Mouse (Mus musculus) CD4-positive, CD25-positive, alpha-beta regulatory T cell, adult 2 months (primary cell): ENCODE data around the gene Mios.
A peak's percentile ranks its signal among the peaks of the same experiment; 100 is the strongest.

Source experiments
- DNase-seq: peaks from one replicate; pipeline ENCODE4 v3.0.0-alpha.2; 2012; ENCODE audit warnings: low read depth, low spot score

The Mios gene

DNA sequence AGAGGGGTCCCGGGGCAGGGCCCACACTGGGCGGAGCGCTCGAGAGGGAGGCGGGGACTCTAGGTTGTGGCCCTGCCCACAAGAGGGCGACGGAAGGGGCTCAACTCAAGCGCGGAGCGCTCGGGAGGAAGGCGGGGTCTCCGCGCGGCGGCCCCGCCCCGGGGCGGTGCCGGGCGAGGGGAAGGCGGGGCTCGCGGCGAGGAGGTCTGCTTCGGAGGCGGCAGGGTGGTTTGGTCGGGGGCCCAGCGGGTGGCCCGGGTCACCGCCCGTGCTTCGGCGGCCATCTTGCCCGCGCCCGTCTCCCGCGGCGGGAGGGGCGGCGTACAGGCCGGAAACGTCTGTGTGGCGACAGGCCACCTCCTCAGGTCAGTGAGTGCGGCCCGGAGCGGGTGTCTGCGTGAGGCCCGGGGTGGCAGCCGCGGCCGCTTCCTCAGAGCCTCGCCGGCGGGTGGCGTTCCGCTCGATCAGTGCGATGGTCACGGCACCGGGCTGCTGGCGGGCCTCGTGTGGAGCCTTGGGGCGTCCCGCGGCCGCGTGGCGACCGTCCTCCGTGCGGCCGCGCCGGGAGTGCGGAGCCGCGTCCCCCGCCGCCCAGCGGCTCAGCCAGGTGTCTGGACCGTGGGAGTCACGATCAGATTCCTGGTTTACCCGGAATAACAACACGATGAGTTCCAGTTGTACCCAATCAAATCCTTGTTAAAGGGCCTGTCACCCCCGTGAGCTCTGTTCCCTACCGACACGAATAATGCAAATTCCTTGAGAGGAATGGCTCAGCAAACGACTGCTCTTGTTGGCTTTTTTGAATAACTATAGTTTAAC is at the start of gene Mios:
TSS of gene Mios (plus strand) at position 176 of the 819 bp plus-strand sequence.
- peak; percentile 94 for DNase-seq

DNA sequence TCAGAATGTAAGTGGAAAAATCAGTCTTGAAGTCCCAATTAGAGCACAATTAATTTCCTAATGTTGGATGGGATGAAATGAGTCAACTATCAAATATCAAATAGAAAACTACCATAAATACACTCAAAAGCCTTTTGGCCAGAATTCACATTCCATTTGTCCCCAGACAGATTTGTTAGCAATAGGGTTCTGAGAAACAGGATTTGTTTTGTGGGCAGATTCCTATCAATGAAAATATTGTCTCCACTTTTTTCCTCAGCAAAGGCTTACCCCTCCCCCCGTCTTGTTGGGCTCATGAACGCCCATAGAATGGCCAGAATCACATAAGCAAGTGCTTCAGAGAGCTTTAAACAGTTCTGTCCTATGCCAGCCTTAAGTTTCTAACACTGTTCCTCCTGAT is 49.0 kb upstream of the Mios start:
- DNase-seq, result no peak

DNA sequence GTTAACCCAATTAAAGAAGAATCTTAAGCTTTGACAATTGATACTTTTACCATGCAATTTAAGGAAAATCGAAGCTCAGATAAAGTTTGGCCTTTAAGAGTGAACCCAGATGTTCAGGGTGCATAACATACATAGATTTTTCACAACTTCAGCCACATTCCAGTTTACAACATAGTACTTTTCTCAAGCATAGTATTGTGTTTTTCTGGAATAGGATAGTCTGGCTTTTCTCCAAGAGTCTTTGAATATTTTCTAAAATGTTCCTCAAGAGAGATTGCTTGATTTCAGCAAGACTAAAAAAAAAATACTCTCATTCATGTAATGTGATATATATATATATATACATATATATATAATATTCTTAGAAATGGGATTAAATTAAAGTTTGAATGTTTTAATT is 44.3 kb upstream of the Mios start:
- no peak for DNase-seq

DNA sequence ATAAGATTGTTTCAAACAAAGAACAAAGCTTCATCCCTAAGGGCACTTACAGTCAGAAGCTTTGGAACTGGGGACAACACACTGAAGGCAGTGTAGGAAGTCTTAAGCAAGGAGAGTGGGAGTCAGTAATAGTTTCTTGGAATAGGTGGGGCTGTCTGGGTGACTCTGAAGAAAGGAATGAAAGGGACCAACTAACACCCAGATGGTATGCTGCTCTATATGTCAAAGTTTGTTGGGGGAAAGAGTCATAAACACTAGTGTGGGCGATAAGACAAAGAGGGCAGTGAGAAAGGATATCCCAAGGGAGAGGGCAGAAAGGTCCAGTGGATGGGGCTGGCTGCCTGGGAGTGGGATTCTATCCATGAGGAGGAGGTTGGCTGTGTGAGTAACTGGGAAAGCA is 36.9 kb upstream of the Mios start:
- no peak for DNase-seq

DNA sequence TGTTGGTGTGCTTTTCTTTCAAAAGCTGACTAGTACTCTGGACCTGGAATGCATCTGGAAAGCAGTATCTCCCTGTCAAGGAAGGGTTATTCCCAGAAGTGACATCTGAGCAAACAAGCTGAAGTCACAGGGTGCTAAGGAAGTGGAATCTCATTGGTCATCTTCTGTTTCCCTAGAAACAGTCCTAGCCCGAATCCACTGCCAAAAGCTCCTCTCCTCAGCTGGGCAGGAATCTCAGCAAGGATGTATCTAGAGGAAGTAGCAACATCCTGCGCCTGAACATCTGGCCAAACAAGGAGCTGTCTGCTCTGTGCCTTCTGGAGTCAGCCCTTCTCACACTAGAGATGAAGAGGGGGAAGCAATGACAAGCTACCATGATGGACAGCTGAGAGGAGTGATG is 35.0 kb upstream of the Mios start:
- DNase-seq, result no peak

DNA sequence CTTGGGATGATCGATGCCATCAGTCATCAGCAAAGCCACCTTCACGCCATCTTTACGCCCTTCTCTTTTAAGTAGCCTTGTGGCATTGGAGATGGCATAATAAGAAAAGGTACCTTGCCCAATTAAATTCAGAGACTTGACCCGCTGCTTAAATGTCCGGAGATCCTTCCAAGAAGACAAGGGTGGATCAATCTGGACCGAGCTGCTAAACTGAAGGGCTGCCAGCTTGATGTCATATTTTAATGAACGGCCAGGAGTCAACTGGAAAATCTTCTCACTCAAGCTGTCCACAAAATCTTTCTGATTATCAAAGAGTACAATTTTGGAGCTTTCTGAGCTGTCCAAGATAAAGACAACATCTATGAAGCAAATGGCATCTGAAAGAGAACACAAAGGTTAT is 33.7 kb upstream of the Mios start:
- DNase-seq, result no peak

DNA sequence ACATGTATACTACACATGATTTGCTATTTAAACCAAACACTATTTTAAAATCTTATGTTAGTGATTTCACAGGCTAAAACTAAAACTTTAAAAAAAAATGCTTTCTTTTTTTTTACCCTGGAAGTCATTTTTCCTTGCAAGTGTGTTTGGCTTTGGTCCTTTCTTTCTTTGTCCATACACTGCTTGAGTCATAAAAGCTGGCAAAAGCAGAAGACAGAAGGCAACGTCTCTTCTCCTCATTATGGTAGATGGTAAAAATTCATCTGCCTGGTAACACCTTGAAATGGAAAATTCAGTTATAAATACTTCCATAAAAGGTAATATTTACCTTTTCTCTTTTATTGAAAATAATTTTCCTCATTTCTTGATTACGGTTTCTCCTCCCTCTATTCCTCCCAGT is 32.9 kb upstream of the Mios start:
- DNase-seq, result no peak

DNA sequence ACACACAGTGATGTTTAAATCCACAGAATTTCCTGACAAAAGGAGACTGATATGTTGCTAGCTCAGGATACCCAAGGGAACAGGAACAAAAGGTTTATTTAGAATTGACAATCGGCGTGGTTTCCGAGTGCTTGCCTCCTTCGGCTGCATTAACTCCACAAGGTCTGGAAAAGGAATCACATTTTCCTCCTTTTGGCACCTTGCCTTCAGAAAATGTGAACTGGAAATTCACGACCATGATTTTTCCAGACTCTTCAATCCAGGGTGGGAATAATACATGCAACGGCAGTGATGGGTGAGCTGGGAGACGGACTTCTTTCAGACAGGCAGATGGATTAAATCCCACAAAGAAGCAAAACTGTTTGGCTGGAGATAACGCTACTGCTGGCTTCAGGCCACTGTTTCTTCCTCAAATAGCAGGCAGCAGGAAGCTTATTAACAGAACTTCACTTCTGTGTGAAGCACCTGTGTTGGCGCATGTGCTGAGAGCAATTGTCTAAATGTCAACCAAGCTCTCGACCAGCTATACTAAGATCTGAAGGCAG is 30.6 kb upstream of the Mios start:
- no peak for DNase-seq

DNA sequence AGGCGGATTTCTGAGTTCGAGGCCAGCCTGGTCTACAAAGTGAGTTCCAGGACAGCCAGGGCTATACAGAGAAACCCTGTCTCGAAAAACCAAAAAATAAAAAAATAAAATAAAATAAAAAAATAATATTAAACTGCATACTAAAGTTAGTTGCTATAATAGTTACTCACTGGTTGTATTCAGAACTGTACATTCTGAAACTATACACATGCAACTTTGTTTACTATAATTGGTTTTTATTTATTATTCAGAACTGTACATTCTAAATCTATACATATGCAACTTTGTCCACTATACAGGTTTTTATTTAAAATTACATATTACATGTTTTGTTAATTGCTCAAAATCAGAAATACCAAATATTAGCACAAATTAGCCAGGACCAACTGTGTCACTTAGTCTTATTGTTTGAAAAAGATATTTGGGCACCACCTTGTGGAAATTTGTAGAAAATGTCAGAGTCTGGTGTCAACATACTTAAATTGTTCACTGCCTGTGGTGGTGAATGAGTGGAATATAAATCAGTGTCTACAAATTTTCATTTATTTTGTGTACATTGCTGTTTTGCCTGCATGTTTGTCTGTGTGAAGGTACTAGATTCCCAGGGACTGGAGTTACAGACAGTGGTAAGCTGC is 20.3 kb upstream of the Mios start:
- no peak for DNase-seq

DNA sequence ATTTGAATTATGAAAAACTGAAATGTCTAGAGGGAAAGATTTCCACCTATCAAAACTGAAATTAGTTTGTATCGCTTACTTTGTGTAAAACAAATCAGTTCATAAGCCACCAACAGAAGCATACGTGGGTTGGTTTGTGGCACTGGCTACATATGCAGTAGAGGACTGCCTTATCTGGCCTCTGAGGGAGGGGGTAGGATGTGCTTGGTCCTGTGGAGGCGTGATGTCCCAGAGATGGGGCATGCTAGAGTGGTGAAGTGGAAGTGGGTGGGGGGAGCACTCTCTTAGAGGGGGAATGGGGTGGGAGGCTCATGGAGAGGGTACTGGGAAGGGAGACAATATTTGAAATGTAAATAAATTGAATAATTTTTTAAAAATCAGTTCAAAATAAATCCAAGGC is 19.1 kb upstream of the Mios start:
- DNase-seq, result no peak

DNA sequence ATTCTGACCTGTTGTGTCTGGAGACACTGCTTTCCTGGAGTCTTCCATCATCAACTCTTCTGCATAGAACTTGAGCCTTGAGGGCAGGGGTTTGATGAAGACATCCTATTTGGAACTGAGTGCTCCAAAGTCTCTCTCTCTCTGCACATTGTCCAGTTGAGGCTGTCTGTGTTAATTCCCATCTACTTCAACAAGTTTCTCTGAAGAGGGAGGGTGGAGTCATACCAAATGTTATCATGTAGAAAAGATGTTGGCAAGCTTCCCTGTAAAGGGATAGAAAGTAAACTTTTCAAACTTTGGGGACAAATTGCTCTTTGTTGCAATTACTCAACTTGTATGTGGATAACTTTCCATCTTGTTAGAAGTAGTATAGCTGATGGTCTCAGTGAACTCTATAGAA is 16.5 kb upstream of the Mios start, which contains the start of gene Col28a1:
TSS of gene Col28a1 (minus strand) at position 101 of the 400 bp plus-strand sequence.
- DNase-seq, result no peak

DNA sequence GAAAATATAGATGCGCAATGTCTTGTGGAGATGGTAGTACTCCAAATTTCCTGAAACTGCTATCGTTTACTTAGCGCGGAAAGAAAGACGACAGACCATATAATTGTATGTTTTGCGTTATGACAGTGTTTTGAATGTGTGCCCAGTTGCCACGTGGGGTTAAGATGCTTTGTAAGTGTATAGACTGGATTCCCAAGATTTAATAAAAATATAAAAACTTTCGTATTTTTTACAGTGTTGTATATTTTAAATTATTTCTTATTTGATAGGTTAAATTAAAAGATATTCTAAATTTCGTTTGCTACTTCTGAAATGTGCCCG is 804 bp downstream of the Mios start:
- no peak for DNase-seq

DNA sequence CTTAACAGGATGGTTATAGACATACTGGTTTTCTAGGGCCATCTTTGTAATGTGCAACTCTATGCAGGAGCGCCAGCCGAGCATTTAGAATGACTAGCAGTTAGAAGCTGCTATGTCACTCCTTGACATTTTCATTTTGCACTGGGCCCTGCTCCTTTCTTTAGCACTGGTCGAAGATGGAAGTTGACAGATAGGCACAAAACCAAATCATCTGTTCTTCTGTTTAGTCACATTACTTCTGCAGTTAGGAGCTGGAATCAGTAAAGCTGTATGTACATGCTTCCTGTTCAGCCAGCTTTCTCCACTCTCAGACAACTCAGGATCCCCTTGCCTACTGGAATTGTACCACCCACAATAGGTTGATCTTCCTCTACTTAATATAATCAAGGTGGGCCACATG is 1.6 kb downstream of the Mios start:
- DNase-seq, result no peak

DNA sequence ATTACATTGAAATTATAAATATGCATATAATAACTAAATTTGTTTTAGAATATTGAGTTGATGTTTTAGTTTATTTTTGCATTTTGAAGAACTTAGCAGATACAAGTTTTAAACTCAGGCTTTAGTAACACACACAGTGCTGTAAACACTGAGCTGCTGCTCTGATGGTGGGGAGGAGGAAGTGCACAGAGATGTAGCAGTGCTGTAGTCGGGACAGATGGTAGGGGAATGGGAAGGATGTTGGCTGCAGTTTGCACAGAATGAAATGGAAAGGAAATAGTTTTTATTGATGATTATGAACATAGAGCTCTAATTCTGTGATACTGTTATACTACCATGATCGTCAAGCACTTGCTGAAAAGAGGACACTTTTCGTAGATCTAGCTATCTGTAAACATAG is 18.0 kb downstream of the Mios start:
- no peak for DNase-seq

DNA sequence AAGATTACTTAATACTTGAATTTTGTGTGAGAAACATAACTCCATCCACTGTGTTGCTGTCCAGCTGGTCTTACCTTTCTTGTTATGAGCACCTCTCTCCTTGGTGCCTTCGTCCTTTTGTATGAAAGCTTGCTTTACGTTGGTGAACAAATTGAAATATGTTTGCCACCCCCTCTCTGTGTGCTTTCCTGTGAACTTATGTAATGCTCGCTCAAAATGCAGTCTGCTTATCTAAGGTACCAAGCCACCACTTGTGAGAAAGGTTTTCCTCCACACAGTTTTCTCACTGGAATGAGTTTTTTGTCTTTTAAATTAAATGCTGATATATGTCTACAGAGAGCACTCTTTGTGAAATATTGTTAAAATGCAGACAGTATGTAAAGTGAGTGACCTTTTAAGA is 19.6 kb downstream of the Mios start:
- DNase-seq, result no peak

DNA sequence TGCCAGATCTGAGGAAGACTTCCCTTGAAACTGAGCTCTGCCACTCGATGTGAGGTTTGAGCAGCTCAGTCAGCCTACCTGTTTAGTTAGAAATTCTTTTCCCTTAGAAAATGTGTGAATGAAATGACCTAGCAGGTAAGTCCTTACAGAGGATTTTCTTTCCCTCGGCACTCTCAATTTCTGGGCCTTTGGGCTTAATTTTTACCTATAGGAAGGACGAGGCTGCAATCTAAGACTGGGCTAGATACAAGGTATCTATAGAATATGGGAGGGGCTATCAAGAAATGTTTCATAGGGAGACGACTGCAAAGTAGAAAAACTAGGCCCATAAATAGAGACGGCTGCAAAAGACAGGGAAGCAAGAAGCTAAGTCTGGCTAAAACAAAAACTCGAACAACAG is 49.3 kb downstream of the Mios start:
- DNase-seq, result no peak

DNA sequence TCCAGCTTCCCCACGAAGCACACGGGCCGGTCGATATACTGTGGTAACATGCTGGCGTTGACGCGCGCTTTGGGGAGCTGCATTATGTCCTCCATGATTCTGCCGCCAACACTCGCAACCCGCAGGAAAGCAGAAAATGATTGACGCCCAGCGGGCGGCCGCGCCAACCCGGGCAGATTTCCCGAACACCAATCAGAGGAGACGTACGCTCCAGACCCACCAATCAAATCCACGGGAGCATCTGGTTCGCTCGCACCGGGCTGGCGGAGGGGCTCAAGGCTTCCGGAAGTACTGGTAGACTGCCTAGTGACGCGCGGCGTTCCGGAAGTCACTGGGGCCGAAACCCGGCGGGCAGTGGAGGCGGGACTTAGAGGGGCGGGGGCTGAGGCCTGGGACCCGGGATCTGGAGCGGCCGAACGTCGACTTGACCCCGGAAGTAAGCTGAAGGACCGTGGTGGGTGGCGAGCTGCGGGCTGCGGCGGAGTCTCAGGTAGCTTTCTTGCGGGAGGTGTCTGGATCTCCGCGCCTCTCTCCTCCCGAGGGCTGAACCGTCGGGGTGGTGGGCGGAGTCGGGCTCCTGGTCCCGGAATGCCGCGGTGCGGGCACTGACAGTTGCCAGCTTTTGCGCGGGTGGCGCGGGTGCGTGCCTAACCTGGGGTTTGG is 50.1 kb downstream of the Mios start, which contains the start of the genes Rpa3, Umad1 and Gm45062:
TSS of gene Rpa3 (minus strand) at position 170 of the 663 bp plus-strand sequence.
TSS of gene Umad1 (plus strand) at position 285 of the 663 bp plus-strand sequence.
TSS of gene Gm45062 (plus strand) at position 447 of the 663 bp plus-strand sequence.
- DNase-seq, result peak; percentile 98

DNA sequence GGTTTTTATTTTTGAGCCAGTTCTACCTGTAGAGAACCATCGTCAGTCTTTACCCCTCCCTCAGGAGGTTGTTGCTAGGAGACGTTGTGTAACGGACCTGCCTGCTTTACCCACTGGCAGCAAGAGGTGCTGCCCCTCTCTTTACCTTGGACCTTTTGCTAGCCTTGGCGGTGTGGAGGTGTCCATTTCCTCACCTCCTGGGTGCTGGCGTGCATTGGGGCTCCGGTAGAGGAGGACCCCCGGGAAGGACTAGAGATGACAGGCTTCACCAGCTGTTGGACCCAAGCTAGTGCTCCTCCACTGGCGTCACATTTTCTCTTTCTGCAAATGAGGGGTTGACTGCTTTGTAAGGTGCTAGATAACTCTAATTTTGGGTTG is 50.6 kb downstream of the Mios start:
- DNase-seq, result no peak

DNA sequence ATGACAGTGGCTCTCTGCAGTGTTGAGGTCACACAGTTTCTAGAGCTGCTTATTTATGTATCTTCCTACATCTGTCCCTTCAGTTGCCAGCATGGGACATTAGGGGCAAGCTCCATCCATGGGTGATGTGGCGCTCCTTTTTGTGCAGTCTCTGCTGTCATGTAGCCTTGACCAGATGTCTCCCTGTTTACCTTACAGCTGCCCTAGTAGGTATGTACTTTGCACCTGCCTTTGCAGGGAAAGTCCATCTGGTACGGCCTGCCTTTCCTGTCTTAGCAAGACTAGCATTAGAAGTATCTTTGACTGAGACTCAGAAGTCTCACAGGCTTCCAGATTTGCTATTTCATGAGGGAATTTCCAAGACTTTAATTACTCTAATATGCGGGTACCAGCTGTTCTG is 62.0 kb downstream of the Mios start:
- DNase-seq, result no peak

DNA sequence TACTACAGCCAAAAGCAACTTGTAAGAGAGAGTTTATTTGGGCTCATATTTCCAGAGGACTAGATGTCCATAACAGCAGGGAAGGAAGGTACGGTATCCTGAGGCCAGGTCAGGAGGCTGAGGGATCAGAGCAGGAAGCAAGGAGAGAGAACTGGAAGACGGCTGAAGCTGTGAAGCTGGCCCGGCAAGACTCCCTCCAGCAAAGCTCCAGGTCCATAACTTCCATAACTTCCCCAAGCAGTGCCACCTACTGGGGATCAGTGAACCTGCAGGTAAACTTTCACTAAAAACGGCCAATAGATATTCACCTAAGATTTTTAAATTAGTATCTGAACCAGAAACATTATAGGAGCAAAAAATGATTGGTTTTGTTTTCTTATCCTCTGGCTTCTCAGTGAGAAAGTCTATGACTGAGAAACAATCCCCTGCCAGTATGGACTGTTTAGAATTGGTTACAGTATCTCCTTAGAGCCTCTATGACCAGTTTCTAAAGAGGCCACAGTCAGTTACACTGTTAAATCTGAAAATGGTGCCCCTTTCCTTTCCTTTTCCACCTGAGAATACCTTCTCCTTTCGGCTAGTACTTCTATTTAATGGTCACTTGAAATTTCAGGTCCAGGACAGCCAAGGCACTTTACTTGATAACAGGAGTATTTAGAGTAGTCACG is 65.5 kb downstream of the Mios start:
- DNase-seq, result peak; percentile 76

DNA sequence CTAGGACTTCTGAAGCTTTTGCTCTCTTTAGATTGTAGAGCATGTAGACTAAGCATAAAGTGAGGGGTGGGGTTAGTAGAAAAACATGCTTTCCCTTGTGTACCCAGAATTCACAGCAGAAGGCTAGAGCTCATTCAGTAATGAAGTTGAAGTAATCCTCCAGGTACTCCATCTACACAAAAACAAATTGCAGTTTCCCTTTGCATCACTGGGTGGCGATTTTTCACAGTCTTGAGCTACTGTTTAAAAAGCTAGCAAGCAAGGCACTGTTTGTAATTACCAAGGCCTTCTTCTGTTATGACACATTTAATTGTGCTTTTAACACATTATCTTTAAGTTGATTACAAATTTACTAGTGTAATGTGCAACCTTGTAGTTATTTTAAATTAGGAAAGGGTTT is 66.1 kb downstream of the Mios start:
- peak; percentile 82 for DNase-seq

DNA sequence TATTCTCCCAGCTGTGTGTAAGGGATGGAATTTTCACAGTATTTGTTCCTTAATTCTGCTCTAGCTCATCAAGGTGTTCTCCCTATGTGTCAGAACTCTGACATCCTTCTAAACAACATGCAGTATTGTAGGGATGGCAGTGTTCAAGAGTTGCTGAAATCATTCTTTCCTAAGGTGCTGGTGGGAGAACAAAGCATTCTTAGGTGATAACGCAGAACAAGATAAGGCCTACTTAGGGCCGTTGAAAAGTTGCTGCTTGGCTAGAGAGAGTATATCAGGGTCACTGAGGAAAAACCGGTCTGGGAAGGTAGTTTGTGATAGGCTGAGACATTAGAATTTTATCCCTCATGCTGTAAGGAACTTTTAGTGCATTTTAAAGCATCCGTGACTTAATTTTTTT is 67.4 kb downstream of the Mios start:
- no peak for DNase-seq
